Mouse (Mus musculus): Measurements from ENCODE around the gene Dennd2c. TPM values are rescaled to one million over a fixed set of nuclear protein-coding genes. Genes with fewer than 3 reads are reported as not detected.

Dennd2c gene
- polyA plus RNA-seq, 1 experiment from 2014 or later: 3.6 TPM

DNA sequence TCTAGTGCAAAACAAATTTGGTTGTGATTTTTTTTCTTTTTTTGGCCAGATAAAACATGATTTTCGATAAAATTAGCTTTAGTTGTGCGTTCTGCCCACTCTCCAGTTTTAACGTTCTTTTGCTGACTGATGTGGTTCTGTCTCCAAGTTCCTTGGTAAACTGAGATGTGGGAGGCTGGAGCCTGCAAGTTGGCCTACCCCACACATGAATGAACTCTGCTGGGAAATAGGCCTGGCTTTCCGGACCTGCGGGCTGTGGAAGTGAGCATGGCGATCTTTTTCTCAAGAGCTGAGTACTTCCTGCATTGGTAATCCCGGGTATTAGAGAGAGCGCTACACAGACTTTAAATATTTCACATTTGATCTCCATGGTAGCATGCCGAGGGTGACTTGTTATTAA is 26.5 kb upstream of the Dennd2c start:
- no peak overlapping the region for H3K27ac ChIP-seq (replicated peaks; ENCODE audit: low read depth, low read length)
- no peaks in the 10 kb centered on the region for H3K27me3 ChIP-seq (ENCODE audit: control insufficient read depth, insufficient read depth, low read length)
- H3K4me1 ChIP-seq (ENCODE audit: control insufficient read depth, insufficient read depth, low read length): no peaks in the 10 kb centered on the region
- ATAC-seq (replicated peaks; ENCODE audit: insufficient number of reproducible peaks, low FRiP score, low TSS enrichment, low read depth): no peak
- no peaks in the 10 kb centered on the region for H3K9me3 ChIP-seq (replicated peaks; ENCODE audit: control insufficient read depth, low read length)
- H3K4me2 ChIP-seq (ENCODE audit: low read depth, low read length): no peak overlapping the region
- WGBS: 83% methylated on average over 9 of the region's 9 CpGs
- H3K4me3 ChIP-seq (ENCODE audit: low read depth, low read length): no peak overlapping the region
- H3K9ac ChIP-seq (replicated peaks; ENCODE audit: low read length): no peak overlapping the region
- H3K36me3 ChIP-seq (replicated peaks; ENCODE audit: control insufficient read depth, insufficient read depth, low read depth, low read length): no peaks in the 10 kb centered on the region
- DNase-seq (ENCODE audit: low spot score): no peak

DNA sequence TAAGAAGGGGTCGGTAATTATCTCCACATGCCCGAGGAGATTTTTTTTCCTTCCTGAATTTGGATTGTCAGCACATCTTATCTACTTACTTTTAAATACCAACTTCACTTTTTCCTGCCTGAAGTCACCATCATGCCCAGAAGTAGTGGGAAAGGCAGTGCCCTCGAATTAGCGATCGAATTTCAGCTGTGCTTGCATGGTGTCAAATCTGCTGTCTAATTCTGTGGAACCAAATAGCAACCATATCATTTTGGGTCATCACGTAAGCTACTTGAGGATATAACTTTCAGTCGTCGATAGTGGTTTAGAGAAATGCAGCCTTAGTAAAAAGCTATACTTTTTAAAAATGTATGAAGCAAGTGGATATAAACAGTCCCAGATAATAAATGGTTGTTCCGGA is 25.9 kb upstream of the Dennd2c start:
- H3K27ac ChIP-seq (replicated peaks; ENCODE audit: low read depth, low read length): no peak overlapping the region
- no peaks in the 10 kb centered on the region for H3K9me3 ChIP-seq (replicated peaks; ENCODE audit: control insufficient read depth, low read length)
- H3K36me3 ChIP-seq (replicated peaks; ENCODE audit: control insufficient read depth, insufficient read depth, low read depth, low read length): no peaks in the 10 kb centered on the region
- H3K4me2 ChIP-seq (ENCODE audit: low read depth, low read length): no peak overlapping the region
- ATAC-seq (replicated peaks; ENCODE audit: insufficient number of reproducible peaks, low FRiP score, low TSS enrichment, low read depth): no peak
- no peak for DNase-seq (ENCODE audit: low spot score)
- WGBS: 90% methylated on average over 9 of the region's 9 CpGs
- no peaks in the 10 kb centered on the region for H3K27me3 ChIP-seq (ENCODE audit: control insufficient read depth, insufficient read depth, low read length)
- no peak overlapping the region for H3K9ac ChIP-seq (replicated peaks; ENCODE audit: low read length)
- H3K4me3 ChIP-seq (ENCODE audit: low read depth, low read length): no peak overlapping the region
- H3K4me1 ChIP-seq (ENCODE audit: control insufficient read depth, insufficient read depth, low read length): no peaks in the 10 kb centered on the region

DNA sequence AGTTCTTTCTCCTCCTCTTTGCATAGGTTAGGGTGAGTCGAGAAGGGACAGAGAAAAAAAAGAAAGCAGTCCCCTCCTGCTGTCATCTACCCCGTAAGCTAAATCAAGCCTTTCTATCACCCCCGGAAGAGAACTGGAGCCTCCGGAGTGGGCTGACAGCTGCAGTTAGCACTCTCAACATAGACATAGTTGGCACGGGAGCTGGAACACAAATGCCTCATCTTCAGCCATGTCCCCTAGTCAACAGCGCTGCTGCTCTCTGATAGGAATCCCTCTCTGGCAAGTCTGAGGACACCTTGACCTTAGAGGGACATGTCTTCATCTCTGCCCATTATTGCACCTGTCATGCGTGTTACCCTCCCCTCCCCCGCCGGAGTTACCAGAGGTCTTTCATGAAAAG is 23.1 kb upstream of the Dennd2c start:
- no peaks in the 10 kb centered on the region for H3K9me3 ChIP-seq (replicated peaks; ENCODE audit: control insufficient read depth, low read length)
- H3K4me3 ChIP-seq (ENCODE audit: low read depth, low read length): no peak overlapping the region
- no peak overlapping the region for H3K9ac ChIP-seq (replicated peaks; ENCODE audit: low read length)
- ATAC-seq (replicated peaks; ENCODE audit: insufficient number of reproducible peaks, low FRiP score, low TSS enrichment, low read depth): no peak
- H3K27me3 ChIP-seq (ENCODE audit: control insufficient read depth, insufficient read depth, low read length): no peaks in the 10 kb centered on the region
- no peak overlapping the region for H3K4me2 ChIP-seq (ENCODE audit: low read depth, low read length)
- WGBS: 88% methylated on average over 9 of the region's 9 CpGs
- no peaks in the 10 kb centered on the region for H3K36me3 ChIP-seq (replicated peaks; ENCODE audit: control insufficient read depth, insufficient read depth, low read depth, low read length)
- no peaks in the 10 kb centered on the region for H3K4me1 ChIP-seq (ENCODE audit: control insufficient read depth, insufficient read depth, low read length)
- H3K27ac ChIP-seq (replicated peaks; ENCODE audit: low read depth, low read length): no peak overlapping the region
- DNase-seq (ENCODE audit: low spot score): no peak

DNA sequence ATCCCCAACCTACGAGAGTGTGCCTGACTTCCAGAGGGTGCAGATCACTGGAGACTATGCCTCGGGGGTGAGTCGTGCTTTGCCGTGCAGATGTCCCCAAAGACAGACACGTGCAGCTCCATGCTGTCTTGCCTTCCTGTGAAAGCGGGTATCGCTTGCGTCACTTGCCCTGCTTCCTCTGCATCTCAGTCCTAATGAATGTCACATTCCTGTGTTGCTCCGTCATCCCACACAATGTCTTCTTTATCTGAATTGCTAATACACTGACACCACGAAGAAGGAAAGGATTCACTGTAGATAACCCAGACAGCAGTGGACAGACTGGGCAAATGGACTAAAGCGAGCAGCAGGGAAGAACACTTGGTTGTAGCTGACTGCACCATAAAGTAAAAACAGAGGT is 21.4 kb upstream of the Dennd2c start:
- Histone ChIP-seq H3K9me3 (replicated peaks; ENCODE audit: control insufficient read depth, low read length) (no peaks in the 10 kb centered on the region), H3K27ac (replicated peaks; ENCODE audit: low read depth, low read length) (no peak overlapping the region), H3K4me3 (ENCODE audit: low read depth, low read length) (no peak overlapping the region), H3K36me3 (replicated peaks; ENCODE audit: control insufficient read depth, insufficient read depth, low read depth, low read length) (no peaks in the 10 kb centered on the region), H3K4me1 (ENCODE audit: control insufficient read depth, insufficient read depth, low read length) (no peaks in the 10 kb centered on the region), H3K9ac (replicated peaks; ENCODE audit: low read length) (no peak overlapping the region), H3K27me3 (ENCODE audit: control insufficient read depth, insufficient read depth, low read length) (no peaks in the 10 kb centered on the region), H3K4me2 (ENCODE audit: low read depth, low read length) (no peak overlapping the region)
- no peak for DNase-seq (ENCODE audit: low spot score)
- WGBS: 49% methylated on average over 11 of the region's 11 CpGs
- ATAC-seq (replicated peaks; ENCODE audit: insufficient number of reproducible peaks, low FRiP score, low TSS enrichment, low read depth): no peak

DNA sequence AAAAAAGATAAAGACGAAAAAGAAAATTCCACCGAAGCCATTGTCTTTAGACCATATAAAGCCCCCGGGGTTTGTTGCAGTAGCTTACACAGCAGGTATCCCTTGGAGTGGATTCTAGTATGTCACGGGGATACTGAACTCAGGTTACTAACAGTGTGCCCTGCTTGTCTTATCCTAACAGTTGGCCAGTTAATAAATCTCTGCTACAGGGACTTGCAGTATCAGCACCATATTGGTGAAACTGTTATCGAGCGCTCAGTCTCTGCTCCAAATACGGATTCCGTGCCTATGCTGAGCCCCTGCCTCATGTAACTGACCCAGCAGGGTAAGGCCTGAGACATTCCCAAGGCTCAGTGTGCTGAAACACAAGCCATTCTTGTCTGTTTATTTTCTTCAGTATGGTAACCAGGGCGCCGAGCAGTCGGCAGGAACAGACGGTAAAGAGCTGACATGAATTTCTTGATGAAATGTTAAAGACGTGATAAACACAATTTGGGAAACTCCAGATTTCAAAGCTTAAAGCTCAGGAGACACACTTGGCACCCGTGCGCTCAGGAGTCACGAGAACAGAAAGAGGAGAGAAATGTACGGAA is 20.4 kb upstream of the Dennd2c start:
- no peaks in the 10 kb centered on the region for H3K9me3 ChIP-seq (replicated peaks; ENCODE audit: control insufficient read depth, low read length)
- no peak overlapping the region for H3K4me3 ChIP-seq (ENCODE audit: low read depth, low read length)
- H3K4me1 ChIP-seq (ENCODE audit: control insufficient read depth, insufficient read depth, low read length): no peaks in the 10 kb centered on the region
- no peaks in the 10 kb centered on the region for H3K36me3 ChIP-seq (replicated peaks; ENCODE audit: control insufficient read depth, insufficient read depth, low read depth, low read length)
- no peaks in the 10 kb centered on the region for H3K27me3 ChIP-seq (ENCODE audit: control insufficient read depth, insufficient read depth, low read length)
- DNase-seq (ENCODE audit: low spot score) (no peak), ATAC-seq (replicated peaks; ENCODE audit: insufficient number of reproducible peaks, low FRiP score, low TSS enrichment, low read depth) (no peak)
- H3K9ac ChIP-seq (replicated peaks; ENCODE audit: low read length): no peak overlapping the region
- no peak overlapping the region for H3K27ac ChIP-seq (replicated peaks; ENCODE audit: low read depth, low read length)
- no peak overlapping the region for H3K4me2 ChIP-seq (ENCODE audit: low read depth, low read length)
- WGBS: 81% methylated on average over 17 of the region's 17 CpGs

DNA sequence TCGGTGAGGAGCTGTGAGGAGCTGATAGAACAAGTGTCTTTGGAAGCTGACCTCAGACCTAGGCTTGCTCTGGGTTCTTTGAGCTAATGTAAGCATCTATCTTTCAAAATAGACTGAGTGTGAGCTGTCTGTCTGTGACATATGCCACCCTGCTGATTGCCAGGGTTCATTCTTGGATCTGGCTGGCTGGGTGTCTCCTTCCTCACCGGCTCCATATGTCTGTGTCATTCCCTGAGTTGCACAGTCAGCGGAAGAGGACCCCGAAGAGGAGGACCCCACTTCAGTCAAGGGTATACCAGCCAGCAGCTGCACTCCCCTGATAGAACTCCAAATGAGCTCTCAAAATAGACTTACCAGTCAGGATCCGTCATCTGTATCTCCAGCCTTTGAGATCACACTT is 19.6 kb upstream of the Dennd2c start:
- H3K4me2 ChIP-seq (ENCODE audit: low read depth, low read length): no peak overlapping the region
- no peaks in the 10 kb centered on the region for H3K27me3 ChIP-seq (ENCODE audit: control insufficient read depth, insufficient read depth, low read length)
- H3K4me1 ChIP-seq (ENCODE audit: control insufficient read depth, insufficient read depth, low read length): no peaks in the 10 kb centered on the region
- no peak overlapping the region for H3K27ac ChIP-seq (replicated peaks; ENCODE audit: low read depth, low read length)
- no peak overlapping the region for H3K4me3 ChIP-seq (ENCODE audit: low read depth, low read length)
- no peak overlapping the region for H3K9ac ChIP-seq (replicated peaks; ENCODE audit: low read length)
- WGBS: 88% methylated on average over 5 of the region's 5 CpGs
- ATAC-seq (replicated peaks; ENCODE audit: insufficient number of reproducible peaks, low FRiP score, low TSS enrichment, low read depth) (no peak), DNase-seq (ENCODE audit: low spot score) (no peak)
- H3K36me3 ChIP-seq (replicated peaks; ENCODE audit: control insufficient read depth, insufficient read depth, low read depth, low read length): no peaks in the 10 kb centered on the region
- H3K9me3 ChIP-seq (replicated peaks; ENCODE audit: control insufficient read depth, low read length): no peaks in the 10 kb centered on the region

DNA sequence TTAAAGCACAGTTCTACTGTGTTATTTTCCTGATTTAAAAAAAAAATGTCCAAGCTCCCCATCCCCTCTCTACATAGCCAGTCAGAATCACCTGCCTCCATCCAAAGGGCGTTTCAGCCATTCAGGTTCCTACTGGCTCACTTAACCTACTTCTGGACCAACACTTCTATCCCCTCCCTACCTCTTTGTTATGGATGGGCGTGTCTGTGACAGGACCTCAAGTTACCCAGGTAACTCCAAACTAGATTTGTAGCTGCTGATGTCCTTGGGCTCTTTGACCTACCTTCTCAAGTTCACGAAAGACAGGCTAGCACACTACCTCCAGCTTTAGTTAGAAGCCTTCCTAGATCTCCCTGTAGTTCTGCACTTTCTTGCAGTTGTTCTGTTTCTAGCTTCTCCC is 16.4 kb upstream of the Dennd2c start:
- no peaks in the 10 kb centered on the region for H3K4me1 ChIP-seq (ENCODE audit: control insufficient read depth, insufficient read depth, low read length)
- H3K36me3 ChIP-seq (replicated peaks; ENCODE audit: control insufficient read depth, insufficient read depth, low read depth, low read length): no peaks in the 10 kb centered on the region
- H3K4me2 ChIP-seq (ENCODE audit: low read depth, low read length): no peak overlapping the region
- DNase-seq (ENCODE audit: low spot score) (no peak), ATAC-seq (replicated peaks; ENCODE audit: insufficient number of reproducible peaks, low FRiP score, low TSS enrichment, low read depth) (no peak)
- H3K27me3 ChIP-seq (ENCODE audit: control insufficient read depth, insufficient read depth, low read length): no peaks in the 10 kb centered on the region
- no peak overlapping the region for H3K27ac ChIP-seq (replicated peaks; ENCODE audit: low read depth, low read length)
- no peak overlapping the region for H3K4me3 ChIP-seq (ENCODE audit: low read depth, low read length)
- no peak overlapping the region for H3K9ac ChIP-seq (replicated peaks; ENCODE audit: low read length)
- no peaks in the 10 kb centered on the region for H3K9me3 ChIP-seq (replicated peaks; ENCODE audit: control insufficient read depth, low read length)
- 85% methylated on average over 3 of the region's 3 CpGs for WGBS

DNA sequence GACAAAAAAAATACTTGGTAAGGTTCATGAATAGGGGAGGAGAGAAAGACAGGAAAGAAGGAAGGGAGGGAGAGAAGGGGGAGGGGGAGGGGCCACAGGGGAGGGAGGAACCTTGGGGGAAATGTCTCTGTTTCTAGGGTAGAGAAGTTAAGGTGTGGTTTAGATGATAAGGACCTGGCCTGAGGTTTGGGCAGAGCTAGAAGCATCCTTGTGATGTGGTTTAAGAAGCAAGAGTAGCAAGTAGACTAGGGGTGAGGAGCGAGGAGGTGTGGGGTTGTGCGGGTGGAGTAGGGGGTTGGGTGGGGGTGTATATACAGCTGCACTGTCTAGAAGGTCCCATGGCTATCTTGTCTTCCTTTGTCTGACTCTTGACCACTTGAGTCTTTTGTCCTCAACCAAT is 10.7 kb upstream of the Dennd2c start:
- H3K4me2 ChIP-seq (ENCODE audit: low read depth, low read length): no peak overlapping the region
- H3K4me1 ChIP-seq (ENCODE audit: control insufficient read depth, insufficient read depth, low read length): no peaks in the 10 kb centered on the region
- no peaks in the 10 kb centered on the region for H3K27me3 ChIP-seq (ENCODE audit: control insufficient read depth, insufficient read depth, low read length)
- ATAC-seq (replicated peaks; ENCODE audit: insufficient number of reproducible peaks, low FRiP score, low TSS enrichment, low read depth) (no peak), DNase-seq (ENCODE audit: low spot score) (no peak)
- H3K27ac ChIP-seq (replicated peaks; ENCODE audit: low read depth, low read length): no peak overlapping the region
- H3K9ac ChIP-seq (replicated peaks; ENCODE audit: low read length): no peak overlapping the region
- H3K36me3 ChIP-seq (replicated peaks; ENCODE audit: control insufficient read depth, insufficient read depth, low read depth, low read length): no peaks in the 10 kb centered on the region
- H3K9me3 ChIP-seq (replicated peaks; ENCODE audit: control insufficient read depth, low read length): no peaks in the 10 kb centered on the region
- 100% methylated on average over 2 of the region's 2 CpGs for WGBS
- H3K4me3 ChIP-seq (ENCODE audit: low read depth, low read length): no peak overlapping the region
